Mouse (Mus musculus): ENCODE data around the gene Pld6.

- TF ChIP-seq CTCF (IDR thresholded peaks at IDR 0.05; ENCODE audit: borderline replicate concordance, insufficient read depth, low read length) (no peak), POLR2A (IDR thresholded peaks at IDR 0.05; ENCODE audit: low read depth, low read length) (no peak)
Measured at GRCm38 (mm10) chr11:59814936-59815335, 27.5 kb upstream of the Pld6 start.
